Mouse (Mus musculus) heart, adult 10 weeks (tissue): Measurements from ENCODE around the gene AI661453. TPM values are rescaled to one million over a fixed set of nuclear protein-coding genes. Genes with fewer than 3 reads are reported as not detected.

Experiments
- polyA plus RNA-seq: library from polyadenylated mRNA; stranded (reverse); fragments of 350-450 nt; fragmentation: Illumina TruSeq; extraction: RNeasy Lipid Tissue Mini Kit (QIAGEN cat#74804); gene quantifications from one replicate; pipeline ENCODE4 v1.2.3, GENCODE M21; 2014; ENCODE audit warnings: low read depth, low replicate concordance

AI661453 gene
- 1.5 TPM for polyA plus RNA-seq

GRCm38 (mm10) chr17:47436156-47436906, at the start of gene AI661453:
AI661453 (plus strand) TSS chr17:47436615.

GRCm38 (mm10) chr17:47400451-47400850, 36.0 kb upstream of the AI661453 start, which contains the start of gene Guca1a:
Guca1a (minus strand) TSS chr17:47400584.

GRCm38 (mm10) chr17:47436907-47437547, 612 bp downstream of the AI661453 start, which contains the start of gene 1700001C19Rik:
1700001C19Rik (minus strand) TSS chr17:47437376.

GRCm38 (mm10) chr17:47501946-47502706, 65.7 kb downstream of the AI661453 start, which contains the start of gene Taf8:
Taf8 (minus strand) TSS chr17:47502292.

GRCm38 (mm10) chr17:47504941-47505346, 68.5 kb downstream of the AI661453 start, which contains the start of gene Ccnd3:
Ccnd3 (plus strand) TSS chr17:47505051.

Other genes starting within 250 kb of the AI661453 start
- 36.1 TPM for gene Mrps10, start 67.7 kb upstream of the AI661453 start, polyA plus RNA-seq
- 2.0 TPM for gene Guca1b, start 51.2 kb upstream of the AI661453 start, polyA plus RNA-seq
- not detected for gene Guca1a, start 36.0 kb upstream of the AI661453 start, polyA plus RNA-seq
- not detected for gene 1700001C19Rik, start 761 bp downstream of the AI661453 start, polyA plus RNA-seq
- 13.7 TPM for gene Taf8, start 65.7 kb downstream of the AI661453 start, polyA plus RNA-seq
- gene Ccnd3, start 68.4 kb downstream of the AI661453 start, polyA plus RNA-seq = 62.7 TPM
- 16.3 TPM for gene Bysl, start 174.9 kb downstream of the AI661453 start, polyA plus RNA-seq
- 19.7 TPM for gene Med20, start 175.0 kb downstream of the AI661453 start, polyA plus RNA-seq
- 2.2 TPM for gene Gm20517, start 175.0 kb downstream of the AI661453 start, polyA plus RNA-seq
- 2.6 TPM for gene Usp49, start 194.1 kb downstream of the AI661453 start, polyA plus RNA-seq